Mouse (Mus musculus): ENCODE measurements around the gene Mdm2.

DNA sequence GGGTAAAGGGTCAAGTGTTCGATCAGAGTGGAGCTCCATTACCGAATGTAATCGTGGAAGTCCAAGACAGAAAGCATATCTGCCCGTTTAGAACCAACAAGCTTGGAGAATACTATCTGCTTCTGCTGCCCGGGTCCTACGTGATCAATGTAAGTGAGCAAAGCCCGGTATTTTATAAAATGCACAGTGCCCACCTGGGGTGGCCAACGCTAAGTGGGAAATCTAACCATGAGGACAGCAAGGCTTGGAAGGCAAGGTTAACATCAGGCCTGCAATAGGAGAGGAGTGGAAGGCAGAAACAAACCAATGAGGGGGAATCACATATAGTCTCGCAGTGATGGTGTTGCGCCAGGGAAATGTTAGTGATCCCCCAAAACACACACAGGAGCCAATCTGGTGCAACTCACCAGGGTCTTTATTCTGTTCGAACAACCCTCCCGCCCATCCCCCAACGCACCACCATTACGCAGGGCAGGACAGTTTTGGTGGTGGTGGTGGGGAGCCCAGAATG is 30.5 kb downstream of the Mdm2 start:
- TF ChIP-seq GATA1 (IDR thresholded peaks at IDR 0.05; ENCODE audit: low read length) (no peak), TAL1 (IDR thresholded peaks at IDR 0.05; ENCODE audit: low read length) (no peak)

Measured in erythroblast, embryonic 14.5 days (primary cell).